Mouse (Mus musculus) forebrain, embryonic 13.5 days (tissue): ENCODE measurements around the gene Tesc. TPM values are rescaled to one million over a fixed set of nuclear protein-coding genes. Genes with fewer than 3 reads are reported as not detected.
A peak's percentile ranks its signal among the peaks of the same experiment; 100 is the strongest.

Experiments used
- ATAC-seq: fragments of 200-750 bp; cut with Nextera tagmentation; 2 replicates; pipeline ENCODE4 v1.8.0; 2017
- H3K27ac ChIP-seq: fragments of 300-500 bp; sonication (generic); 2 replicates; pipeline ENCODE4 v1.5.1; 2015; ENCODE audit warnings: inconsistent platforms, mild to moderate bottlenecking, moderate library complexity
- H3K27me3 ChIP-seq: fragments of 300-500 bp; sonication (generic); 2 replicates; pipeline ENCODE4 v1.6.1; 2015; ENCODE audit warnings: mild to moderate bottlenecking, inconsistent platforms
- H3K36me3 ChIP-seq: fragments of 300-500 bp; sonication (generic); 2 replicates; pipeline ENCODE4 v1.6.1; 2015; ENCODE audit warnings: mild to moderate bottlenecking, inconsistent platforms; ENCODE audit not compliant: poor library complexity, severe bottlenecking
- H3K4me1 ChIP-seq: fragments of 300-500 bp; sonication (generic); 2 replicates; pipeline ENCODE4 v1.6.1; 2015; ENCODE audit warnings: inconsistent platforms
- H3K4me2 ChIP-seq: fragments of 300-500 bp; sonication (generic); 2 replicates; pipeline ENCODE4 v1.6.1; 2015; ENCODE audit warnings: inconsistent platforms, mild to moderate bottlenecking, moderate library complexity
- H3K4me3 ChIP-seq: fragments of 300-500 bp; sonication (generic); 2 replicates; pipeline ENCODE4 v1.5.1; 2015; ENCODE audit warnings: mild to moderate bottlenecking, inconsistent platforms
- H3K9ac ChIP-seq: fragments of 300-500 bp; sonication (generic); 2 replicates; pipeline ENCODE4 v1.6.1; 2015; ENCODE audit warnings: mild to moderate bottlenecking, inconsistent platforms
- H3K9me3 ChIP-seq: fragments of 300-500 bp; sonication (generic); replicated peaks from 2 replicates; pipeline ENCODE4 v1.6.1; 2016; ENCODE audit warnings: inconsistent platforms
- WGBS: fragments of 180-500 bp; shearing (Covaris S2); methylation state at CpG from one replicate; pipeline ENCODE4 v1.1.7; 2015; 5-methylcytosine and 5-hydroxymethylcytosine counted together
- polyA plus RNA-seq: library from polyadenylated mRNA; unstranded; fragments of >200 nt; fragmentation: Nextera tagmentation; extraction: Ambion mirVana; gene quantifications from 2 replicates; pipeline ENCODE4 v1.2.1, GENCODE M21; 2015

Gene Tesc
- polyA plus RNA-seq, 1 experiment from 2014 or later = 4.5 TPM

DNA sequence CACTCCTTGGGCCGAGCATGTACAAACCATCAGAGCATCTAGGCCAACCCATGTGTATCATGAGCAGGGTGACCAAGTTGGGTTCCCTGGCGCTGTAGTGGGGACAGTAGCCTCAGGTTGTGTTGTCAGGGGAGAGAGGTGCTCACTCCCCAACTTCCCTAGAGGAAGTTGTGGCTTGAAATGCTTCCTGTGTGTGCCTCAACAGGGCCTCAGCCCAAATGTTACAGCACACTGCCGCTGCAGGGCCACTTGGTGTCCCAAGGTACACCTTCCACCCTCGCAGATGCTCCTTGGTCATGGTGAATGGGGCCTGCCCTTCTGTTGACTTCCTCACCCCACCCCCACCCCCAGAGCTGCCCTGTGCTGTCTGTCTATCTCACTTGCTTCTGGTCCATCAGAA lies 20.9 kb downstream of the Tesc start:
- 85% methylated on average over 4 of the region's 4 CpGs for WGBS
- Histone ChIP-seq H3K4me3 (no peak overlapping the region), H3K36me3 (no peaks in the 10 kb centered on the region), H3K27me3 (no peaks in the 10 kb centered on the region), H3K9ac (no peak overlapping the region), H3K27ac (no peak overlapping the region), H3K4me2 (no peak overlapping the region), H3K9me3 (peaks cover 4% of the 10 kb centered on the region; the same call in 1 of the 2 replicates), H3K4me1 (no peaks in the 10 kb centered on the region)
- ATAC-seq = no peak

DNA sequence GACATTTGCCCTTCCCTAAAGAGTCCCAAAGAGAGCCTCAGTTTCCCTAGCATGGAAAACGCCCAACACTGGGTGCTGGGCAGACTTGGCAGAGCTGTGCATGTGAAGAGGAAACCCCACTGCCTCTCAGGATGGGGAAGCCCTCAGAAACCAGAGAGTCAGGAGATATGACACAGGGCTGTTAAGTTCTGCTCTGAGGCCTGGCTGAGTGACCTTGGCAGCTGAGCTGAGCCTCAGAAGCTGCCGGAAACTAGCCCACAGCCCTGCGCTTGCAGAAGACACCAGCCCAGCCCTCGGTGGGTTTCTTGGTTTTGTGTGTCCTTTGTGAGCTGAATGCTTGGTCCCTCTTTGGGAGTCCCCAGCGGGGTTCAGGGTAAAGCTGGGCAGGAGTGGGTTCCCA lies 21.4 kb downstream of the Tesc start:
- Histone ChIP-seq H3K4me3 (no peak overlapping the region), H3K27ac (no peak overlapping the region), H3K4me1 (no peaks in the 10 kb centered on the region), H3K36me3 (no peaks in the 10 kb centered on the region), H3K4me2 (no peak overlapping the region), H3K27me3 (no peaks in the 10 kb centered on the region), H3K9me3 (peaks cover 4% of the 10 kb centered on the region; the same call in 1 of the 2 replicates), H3K9ac (no peak overlapping the region)
- 85% methylated on average over 5 of the region's 5 CpGs for WGBS
- ATAC-seq = no peak

DNA sequence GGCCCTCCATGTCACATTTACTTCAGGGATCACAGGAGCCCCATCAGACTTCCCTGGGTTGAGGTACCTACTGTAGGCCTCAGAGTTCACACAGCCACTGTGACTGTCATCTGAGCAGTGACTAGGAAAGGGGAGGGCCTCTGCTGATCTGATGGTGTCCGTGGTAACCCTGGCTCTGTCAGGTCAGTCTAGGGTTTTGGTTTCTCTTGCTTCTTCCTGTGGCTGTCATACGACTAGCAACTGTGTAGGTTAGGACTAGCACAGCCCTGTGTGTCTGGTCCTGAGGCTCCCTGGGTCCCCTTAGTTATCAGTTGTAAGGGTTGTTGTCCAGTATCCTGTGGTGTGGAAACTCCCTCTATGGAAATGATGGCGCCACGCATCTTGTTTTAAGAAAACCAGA lies 23.2 kb downstream of the Tesc start:
- 84% methylated on average over 4 of the region's 4 CpGs for WGBS
- H3K4me3 ChIP-seq = no peak overlapping the region
- no peak overlapping the region for H3K4me2 ChIP-seq
- no peak overlapping the region for H3K27ac ChIP-seq
- no peaks in the 10 kb centered on the region for H3K4me1 ChIP-seq
- no peaks in the 10 kb centered on the region for H3K36me3 ChIP-seq
- peaks cover 4% of the 10 kb centered on the region; the same call in 1 of the 2 replicates for H3K9me3 ChIP-seq
- ATAC-seq = no peak
- no peaks in the 10 kb centered on the region for H3K27me3 ChIP-seq
- H3K9ac ChIP-seq = no peak overlapping the region

DNA sequence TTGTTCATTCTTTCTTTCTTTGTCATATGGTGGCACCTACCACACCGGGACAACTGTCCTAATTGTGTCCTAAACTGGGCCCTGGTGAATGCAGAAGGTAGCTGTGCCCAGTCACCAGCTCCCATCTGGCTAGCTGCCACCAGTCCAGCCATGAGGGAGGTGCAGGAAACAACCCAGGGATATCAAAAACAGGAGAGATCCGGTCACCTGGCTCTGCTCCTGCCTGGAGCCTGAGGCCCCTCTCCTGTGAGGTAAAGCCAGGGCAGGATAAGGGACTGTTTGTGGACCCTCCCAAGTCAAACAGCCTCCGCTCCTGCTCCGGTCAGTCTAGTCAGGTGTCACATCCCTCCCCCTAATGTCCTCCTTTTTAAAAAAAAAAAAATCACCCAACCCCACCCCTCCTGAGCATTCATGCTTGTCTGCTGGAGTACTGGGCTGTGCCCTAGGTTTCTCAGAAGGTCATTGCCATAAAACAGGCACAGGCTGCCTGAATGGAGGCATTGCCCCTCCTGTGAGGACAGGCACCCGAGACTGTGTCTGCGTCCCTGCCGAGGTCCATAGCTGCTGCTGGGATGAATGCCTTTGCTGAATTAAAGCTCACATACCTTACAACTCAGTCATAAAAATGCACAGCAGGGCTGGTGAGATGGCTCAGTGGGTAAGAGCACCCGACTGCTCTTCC lies 24.6 kb downstream of the Tesc start:
- no peak for ATAC-seq
- H3K4me1 ChIP-seq = peaks cover 7% of the 10 kb centered on the region

DNA sequence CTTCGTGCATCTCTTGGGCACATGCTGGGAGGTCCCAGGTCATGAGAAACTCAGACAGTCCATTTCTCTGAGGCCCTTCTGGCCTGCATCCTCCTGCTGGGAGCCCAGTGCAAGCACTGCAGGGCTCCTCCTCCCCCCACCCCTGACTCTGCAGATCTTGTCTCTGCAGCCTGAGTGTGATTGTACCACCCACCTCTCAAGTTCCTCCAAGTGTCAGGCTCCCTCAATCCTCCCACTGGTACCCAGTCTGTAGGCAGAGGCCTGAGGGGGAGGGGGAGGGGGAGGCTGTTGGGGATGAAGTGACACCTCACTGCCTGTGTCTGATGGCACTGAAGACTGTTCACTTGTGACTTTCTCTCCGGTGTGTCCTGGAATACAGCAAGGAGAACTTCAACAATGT lies 25.7 kb downstream of the Tesc start:
- 93% methylated on average over 2 of the region's 2 CpGs for WGBS
- Histone ChIP-seq H3K4me2 (no peak overlapping the region), H3K36me3 (no peaks in the 10 kb centered on the region), H3K27me3 (no peaks in the 10 kb centered on the region), H3K27ac (no peak overlapping the region), H3K4me3 (no peak overlapping the region), H3K9me3 (peaks cover 4% of the 10 kb centered on the region; the same call in 1 of the 2 replicates), H3K9ac (no peak overlapping the region), H3K4me1 (peaks cover 18% of the 10 kb centered on the region)
- no peak for ATAC-seq

More for the DNA sequence above, 24.6 kb downstream of the Tesc start:
- H3K27me3 ChIP-seq = no peaks in the 10 kb centered on the region
- H3K4me3 ChIP-seq = no peak overlapping the region
- no peaks in the 10 kb centered on the region for H3K36me3 ChIP-seq
- H3K4me2 ChIP-seq = no peak overlapping the region
- 0 out of 2 replicates have a peak overlapping the region, but pooled peaks have one; percentile 16 for H3K9ac ChIP-seq
- 81% methylated on average over 8 of the region's 8 CpGs for WGBS
- H3K27ac ChIP-seq = no peak overlapping the region
- H3K9me3 ChIP-seq = peaks cover 4% of the 10 kb centered on the region; the same call in 1 of the 2 replicates

DNA sequence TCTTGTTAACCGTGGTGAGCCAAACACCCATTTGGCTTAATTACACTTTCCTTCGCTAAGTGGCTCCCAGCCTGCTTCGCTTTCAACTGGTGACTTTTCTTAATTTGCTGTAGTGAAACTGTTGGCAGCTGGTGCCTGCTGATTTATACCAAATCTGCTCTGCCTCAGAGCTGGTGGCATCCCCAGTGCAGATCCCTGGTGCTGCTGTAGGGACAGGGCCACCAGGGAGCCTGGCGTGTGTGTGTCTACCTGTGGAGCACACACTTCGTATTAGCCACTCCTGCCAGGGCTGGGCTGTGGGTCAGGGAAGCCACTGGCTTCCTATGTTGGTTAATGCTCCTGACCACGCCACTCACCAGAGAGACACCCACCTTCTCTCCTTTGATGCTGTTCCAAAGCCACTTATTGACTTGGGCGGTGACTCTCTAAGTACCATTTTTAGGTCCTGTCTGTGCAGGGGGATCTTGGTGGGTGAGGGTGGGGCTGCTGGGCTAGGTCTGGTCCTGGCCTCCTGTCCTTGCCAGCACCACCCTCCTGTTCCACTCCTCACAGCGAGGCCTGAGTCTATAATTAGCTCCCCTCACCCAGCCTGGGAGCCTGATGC lies 30.1 kb downstream of the Tesc start:
- Histone ChIP-seq H3K4me3 (no peak overlapping the region), H3K27ac (peak overlapping the region; percentile 32; the same call in 1 of the 2 replicates), H3K4me2 (no peak overlapping the region), H3K9ac (0 out of 2 replicates have a peak overlapping the region, but pooled peaks have one; percentile 26), H3K27me3 (no peaks in the 10 kb centered on the region), H3K9me3 (peaks cover 4% of the 10 kb centered on the region; the same call in 1 of the 2 replicates), H3K4me1 (peaks cover 19% of the 10 kb centered on the region), H3K36me3 (peaks cover 7% of the 10 kb centered on the region; the same call in 1 of the 2 replicates)
- WGBS = 39% methylated on average over 8 of the region's 8 CpGs
- peak; percentile 61 for ATAC-seq

DNA sequence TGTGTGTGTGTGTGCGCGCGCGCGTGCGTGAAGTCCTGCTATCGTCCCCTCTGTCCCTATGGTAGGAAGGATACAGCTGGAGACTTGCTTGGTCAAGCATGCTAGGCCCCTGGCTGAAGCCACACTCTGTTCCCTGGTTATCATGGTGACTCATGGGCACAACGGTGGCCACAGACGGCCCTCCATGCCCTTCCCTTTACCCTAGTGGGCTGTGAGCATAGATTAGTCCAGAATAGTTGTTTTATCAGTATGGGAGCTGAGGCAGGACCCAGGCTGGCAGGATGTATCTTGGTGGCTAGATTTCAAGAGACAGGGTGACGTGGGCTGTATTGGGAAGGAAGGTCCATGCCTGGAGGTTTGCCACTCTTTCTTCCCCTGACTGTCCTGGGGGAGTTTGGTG lies 31.3 kb downstream of the Tesc start:
- H3K4me1 ChIP-seq = peaks cover 28% of the 10 kb centered on the region
- 92% methylated on average over 10 of the region's 10 CpGs for WGBS
- H3K4me2 ChIP-seq = no peak overlapping the region
- H3K4me3 ChIP-seq = no peak overlapping the region
- H3K27me3 ChIP-seq = no peaks in the 10 kb centered on the region
- H3K9ac ChIP-seq = no peak overlapping the region
- no peak for ATAC-seq
- peaks cover 7% of the 10 kb centered on the region; the same call in 1 of the 2 replicates for H3K36me3 ChIP-seq
- no peaks in the 10 kb centered on the region for H3K9me3 ChIP-seq
- no peak overlapping the region for H3K27ac ChIP-seq

DNA sequence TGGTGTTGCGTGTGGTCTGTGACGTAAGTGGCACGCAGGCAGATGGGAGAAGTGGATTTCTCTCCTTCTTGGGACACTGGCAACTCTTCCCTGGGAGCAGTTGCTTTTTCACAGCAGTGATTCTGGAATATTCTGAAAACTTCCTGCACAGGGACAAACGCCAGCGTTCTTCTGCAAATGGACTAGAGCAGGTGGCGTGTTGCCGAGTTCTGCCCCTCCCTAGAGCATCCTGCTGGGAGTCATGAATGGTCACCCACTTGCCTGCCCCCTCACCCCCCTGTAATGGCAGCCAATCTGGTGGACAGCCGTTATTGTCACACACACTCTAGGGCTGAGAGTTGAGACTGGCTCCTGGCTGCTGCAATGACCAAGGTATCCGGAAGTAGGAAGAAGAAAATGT lies 32.1 kb downstream of the Tesc start:
- WGBS = 83% methylated on average over 9 of the region's 9 CpGs
- H3K4me2 ChIP-seq = no peak overlapping the region
- H3K9me3 ChIP-seq = no peaks in the 10 kb centered on the region
- no peaks in the 10 kb centered on the region for H3K27me3 ChIP-seq
- H3K4me3 ChIP-seq = no peak overlapping the region
- no peak for ATAC-seq
- H3K36me3 ChIP-seq = peaks cover 7% of the 10 kb centered on the region; the same call in 1 of the 2 replicates
- H3K9ac ChIP-seq = no peak overlapping the region
- H3K27ac ChIP-seq = no peak overlapping the region
- H3K4me1 ChIP-seq = peaks cover 36% of the 10 kb centered on the region

DNA sequence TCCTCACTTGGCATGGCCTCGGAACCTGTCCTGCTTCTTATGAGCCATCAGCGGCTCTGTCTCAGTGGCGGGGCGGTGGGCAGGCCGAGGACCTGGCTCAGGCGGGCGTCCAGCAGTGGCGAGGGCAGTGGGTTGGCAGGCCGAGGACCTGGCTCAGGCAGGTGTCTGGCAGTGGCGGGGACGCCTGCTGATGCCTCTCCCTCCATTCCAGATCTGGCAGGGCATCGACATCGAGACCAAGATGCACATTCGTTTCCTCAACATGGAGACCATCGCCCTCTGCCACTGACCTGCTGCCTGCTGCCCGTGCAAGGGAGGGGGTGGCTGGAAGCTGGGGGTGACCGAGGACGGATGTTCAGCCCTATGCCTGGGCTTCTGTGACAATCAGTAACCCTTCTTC lies 33.8 kb downstream of the Tesc start:
- no peak overlapping the region for H3K4me3 ChIP-seq
- H3K27me3 ChIP-seq = no peaks in the 10 kb centered on the region
- 96% methylated on average over 18 of the region's 18 CpGs for WGBS

DNA sequence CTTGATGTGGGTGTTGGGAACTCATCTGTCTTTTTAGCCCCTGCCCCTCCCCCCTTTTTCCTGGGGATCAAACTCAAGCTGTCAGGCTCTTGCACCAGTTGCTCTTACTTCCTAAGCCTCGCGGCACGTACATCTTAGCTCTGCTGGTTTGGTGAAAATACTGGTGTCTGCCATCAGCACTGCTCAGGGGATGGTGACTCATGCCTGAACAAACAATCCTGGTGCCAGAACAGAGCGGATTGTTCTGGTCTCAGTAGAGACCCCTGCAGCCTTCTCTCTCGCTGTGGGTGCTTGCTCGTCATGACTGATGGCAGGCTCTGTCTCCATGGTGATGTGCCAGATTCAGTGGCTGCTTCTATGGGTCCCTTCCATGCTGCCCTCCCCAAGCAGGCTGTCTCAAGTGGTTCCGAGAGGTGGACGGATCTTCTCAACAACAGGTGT lies 35.7 kb downstream of the Tesc start:
- 67% methylated on average over 8 of the region's 8 CpGs for WGBS
- H3K27ac ChIP-seq = 0 out of 2 replicates have a peak overlapping the region, but pooled peaks have one; percentile 74
- no peaks in the 10 kb centered on the region for H3K27me3 ChIP-seq
- no peak overlapping the region for H3K4me2 ChIP-seq
- H3K4me3 ChIP-seq = no peak overlapping the region
- peaks cover 35% of the 10 kb centered on the region for H3K36me3 ChIP-seq
- peaks cover 49% of the 10 kb centered on the region for H3K4me1 ChIP-seq
- H3K9ac ChIP-seq = no peak overlapping the region
- peak; percentile 26; the same call in 1 of the 2 replicates for ATAC-seq
- no peaks in the 10 kb centered on the region for H3K9me3 ChIP-seq

More for the DNA sequence above, 33.8 kb downstream of the Tesc start:
- no peak for ATAC-seq
- H3K9ac ChIP-seq = no peak overlapping the region
- peaks cover 21% of the 10 kb centered on the region; the same call in 1 of the 2 replicates for H3K36me3 ChIP-seq
- no peaks in the 10 kb centered on the region for H3K9me3 ChIP-seq
- H3K4me2 ChIP-seq = no peak overlapping the region
- peaks cover 53% of the 10 kb centered on the region for H3K4me1 ChIP-seq
- no peak overlapping the region for H3K27ac ChIP-seq

DNA sequence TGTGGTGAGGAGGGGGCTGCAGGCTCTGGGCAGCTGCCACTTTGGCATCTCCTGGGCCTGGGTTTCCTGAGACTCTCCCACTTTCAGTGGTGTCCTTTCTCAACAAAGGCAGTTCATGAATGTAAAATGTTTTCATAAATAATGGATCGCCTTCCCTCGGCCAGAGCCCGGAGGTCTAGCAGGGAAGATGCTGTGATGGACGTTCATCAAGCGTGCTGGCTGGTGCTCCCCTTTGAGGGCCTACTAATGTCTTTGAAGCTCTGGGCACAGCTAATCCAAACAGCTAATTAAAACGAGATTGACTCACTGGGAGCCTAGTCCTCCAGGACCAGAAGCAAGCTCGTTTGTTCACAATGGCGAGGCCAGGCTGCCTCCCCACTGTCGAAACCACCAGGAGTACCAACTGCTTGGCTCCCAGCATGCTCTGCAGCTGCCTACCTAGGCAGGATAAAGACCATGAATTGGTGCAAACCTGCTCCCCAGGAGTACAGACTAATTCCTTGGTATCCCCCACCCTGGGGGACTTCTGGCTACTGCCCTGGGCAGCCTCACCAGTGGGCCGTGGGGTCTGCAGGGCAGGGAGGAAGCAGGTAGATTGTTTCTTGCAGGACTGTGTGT lies 36.9 kb downstream of the Tesc start:
- ATAC-seq = peak; percentile 33; the same call in 1 of the 2 replicates
- H3K4me1 ChIP-seq = peaks cover 48% of the 10 kb centered on the region
- H3K36me3 ChIP-seq = peaks cover 45% of the 10 kb centered on the region

More for the DNA sequence above, 36.9 kb downstream of the Tesc start:
- 7% methylated on average over 10 of the region's 10 CpGs for WGBS
- no peaks in the 10 kb centered on the region for H3K27me3 ChIP-seq
- H3K4me2 ChIP-seq = no peak overlapping the region
- H3K9me3 ChIP-seq = no peaks in the 10 kb centered on the region
- H3K4me3 ChIP-seq = no peak overlapping the region
- peak overlapping the region; percentile 0; the same call in 1 of the 2 replicates for H3K9ac ChIP-seq
- H3K27ac ChIP-seq = peak overlapping the region; percentile 74
